Mouse (Mus musculus) cortical plate, adult 2 months (tissue): Measurements from ENCODE around the gene Timm8b.

Source experiments
- CTCF ChIP-seq: fragments of 200-500 bp; IDR thresholded peaks from 2 replicates; pipeline ENCODE4 v1.5.1; 2011; ENCODE audit warnings: mild to moderate bottlenecking, control low read depth, low read length; ENCODE audit not compliant: insufficient read depth; ENCODE audit errors: extremely low read depth
- POLR2A ChIP-seq: fragments of 200-500 bp; IDR thresholded peaks from 2 replicates; pipeline ENCODE4 v1.6.1; 2011; ENCODE audit warnings: mild to moderate bottlenecking, low read length, control low read depth; ENCODE audit not compliant: insufficient read depth; ENCODE audit errors: extremely low read depth

- TF ChIP-seq CTCF (no peak), POLR2A (no peak)
These were observed 33.8 kb upstream of the Timm8b start for GRCm38 (mm10) chr9:50569599-50570525.
